Mouse (Mus musculus) megakaryocyte progenitor cell, adult 5-6 weeks (primary cell): ENCODE results near the gene Lgals1. TPM values are rescaled to one million over a fixed set of nuclear protein-coding genes. Genes with fewer than 3 reads are reported as not detected.

Experiments used
- total RNA-seq, 2 experiments: library from RNA; stranded (forward) in 1 of 2; stranded (reverse) in 1 of 2; fragments of 157-497, 149-512 nt in 1 of 2; fragments of 200-1000 nt in 1 of 2; gene quantifications; 2 replicates each; pipeline versions ENCODE4 v1.2.3 to v1.2.4; 2015 to 2017

Gene Lgals1
- total RNA-seq, 2 experiments from 2014 or later, result 480 to 851 TPM

Other genes starting within 250 kb of the Lgals1 start
- gene Elfn2, start 208.0 kb upstream of the Lgals1 start, total RNA-seq (2015), result not detected in 2 replicates
- gene Elfn2, start 208.0 kb upstream of the Lgals1 start, total RNA-seq (2017), result 0.04 TPM in 1 of 2 replicates, not detected in the other
- 13.3 and 13.6 TPM in 2 replicates for gene Mfng, start 153.2 kb upstream of the Lgals1 start, total RNA-seq (2015)
- gene Mfng, start 153.2 kb upstream of the Lgals1 start, total RNA-seq (2017), result 10.0 and 10.5 TPM in 2 replicates
- gene Card10, start 123.7 kb upstream of the Lgals1 start, total RNA-seq (2015), result 0.20 and 0.78 TPM in 2 replicates
- gene Card10, start 123.7 kb upstream of the Lgals1 start, total RNA-seq (2017), result 0.12 and 0.14 TPM in 2 replicates
- not detected in 2 replicates for gene Cdc42ep1, start 84.1 kb upstream of the Lgals1 start, total RNA-seq (2015)
- gene Cdc42ep1, start 84.1 kb upstream of the Lgals1 start, total RNA-seq (2017), result not detected in 2 replicates
- not detected in 2 replicates for gene Lgals2, start 71.2 kb upstream of the Lgals1 start, total RNA-seq (2015)
- not detected in 2 replicates for gene Lgals2, start 71.2 kb upstream of the Lgals1 start, total RNA-seq (2017)
- gene Gga1, start 49.5 kb upstream of the Lgals1 start, total RNA-seq (2015), result 27.8 and 28.9 TPM in 2 replicates
- gene Gga1, start 49.5 kb upstream of the Lgals1 start, total RNA-seq (2017), result 15.4 and 20.1 TPM in 2 replicates
- not detected in 2 replicates for gene Gm49510, start 27.1 kb upstream of the Lgals1 start, total RNA-seq (2015)
- 1.2 and 2.6 TPM in 2 replicates for gene Gm49510, start 27.1 kb upstream of the Lgals1 start, total RNA-seq (2017)
- gene Sh3bp1, start 27.0 kb upstream of the Lgals1 start, total RNA-seq (2015), result 42.5 and 55.8 TPM in 2 replicates
- 18.9 and 22.9 TPM in 2 replicates for gene Sh3bp1, start 27.0 kb upstream of the Lgals1 start, total RNA-seq (2017)
- 9.5 and 12.8 TPM in 2 replicates for gene Pdxp, start 12.8 kb upstream of the Lgals1 start, total RNA-seq (2015)
- gene Pdxp, start 12.8 kb upstream of the Lgals1 start, total RNA-seq (2017), result 5.0 and 8.8 TPM in 2 replicates
- gene Nol12, start 8.2 kb downstream of the Lgals1 start, total RNA-seq (2015), result 38.7 and 47.6 TPM in 2 replicates
- gene Nol12, start 8.2 kb downstream of the Lgals1 start, total RNA-seq (2017), result 19.9 and 25.2 TPM in 2 replicates
- 66.0 and 71.4 TPM in 2 replicates for gene Triobp, start 21.0 kb downstream of the Lgals1 start, total RNA-seq (2015)
- 20.7 and 26.0 TPM in 2 replicates for gene Triobp, start 21.0 kb downstream of the Lgals1 start, total RNA-seq (2017)
- gene H1f0, start 101.7 kb downstream of the Lgals1 start, total RNA-seq (2015), result 11.1 and 14.5 TPM in 2 replicates
- gene H1f0, start 101.7 kb downstream of the Lgals1 start, total RNA-seq (2017), result 24.3 and 29.0 TPM in 2 replicates
- 0.15 and 0.69 TPM in 2 replicates for gene Galr3, start 115.2 kb downstream of the Lgals1 start, total RNA-seq (2015)
- gene Galr3, start 115.2 kb downstream of the Lgals1 start, total RNA-seq (2017), result 0.29 and 0.91 TPM in 2 replicates
- gene Ankrd54, start 136.2 kb downstream of the Lgals1 start, total RNA-seq (2015), result 16.0 and 17.3 TPM in 2 replicates
- gene Ankrd54, start 136.2 kb downstream of the Lgals1 start, total RNA-seq (2017), result 11.2 and 18.8 TPM in 2 replicates
- 192 and 203 TPM in 2 replicates for gene Eif3l, start 148.5 kb downstream of the Lgals1 start, total RNA-seq (2015)
- 259 and 271 TPM in 2 replicates for gene Eif3l, start 148.5 kb downstream of the Lgals1 start, total RNA-seq (2017)
- gene Micall1, start 182.2 kb downstream of the Lgals1 start, total RNA-seq (2015), result 4.8 and 5.6 TPM in 2 replicates
- 3.6 and 5.5 TPM in 2 replicates for gene Micall1, start 182.2 kb downstream of the Lgals1 start, total RNA-seq (2017)
- 76.7 and 114 TPM in 2 replicates for gene Polr2f, start 214.3 kb downstream of the Lgals1 start, total RNA-seq (2015)
- gene Polr2f, start 214.3 kb downstream of the Lgals1 start, total RNA-seq (2017), result 88.6 and 104 TPM in 2 replicates
- 0.99 TPM in 1 of 2 replicates, not detected in the other for gene 1700088E04Rik, start 214.5 kb downstream of the Lgals1 start, total RNA-seq (2015)
- not detected in 2 replicates for gene 1700088E04Rik, start 214.5 kb downstream of the Lgals1 start, total RNA-seq (2017)
- not detected in 2 replicates for gene Sox10, start 238.5 kb downstream of the Lgals1 start, total RNA-seq (2015)
- gene Sox10, start 238.5 kb downstream of the Lgals1 start, total RNA-seq (2017), result not detected in 2 replicates